Mouse (Mus musculus) myocyte (in vitro differentiated cells): ENCODE measurements around the gene Vtn.

Experiments used
- CEBPB ChIP-seq: IDR thresholded peaks from 2 replicates; pipeline ENCODE4 v1.6.1; 2011; ENCODE audit warnings: mild to moderate bottlenecking, moderate library complexity; ENCODE audit not compliant: poor library complexity, insufficient read depth, severe bottlenecking
- E2F4 ChIP-seq: IDR thresholded peaks from one replicate; pipeline ENCODE4 v1.6.1; 2011; ENCODE audit warnings: mild to moderate bottlenecking, control low read depth, moderate library complexity; ENCODE audit not compliant: insufficient read depth
- MAX ChIP-seq: IDR thresholded peaks from one replicate; pipeline ENCODE4 v1.6.1; 2011; ENCODE audit warnings: low read depth, mild to moderate bottlenecking, control low read depth
- MYOD1 ChIP-seq, 3 experiments: IDR thresholded peaks; one replicate each; pipeline ENCODE4 v1.6.1; 2011; ENCODE audit warnings: control low read depth in 2 of 3, low read depth in 2 of 3, mild to moderate bottlenecking in 2 of 3, moderate library complexity in 1 of 3; ENCODE audit not compliant: insufficient read length in 2 of 3, control insufficient read depth in 1 of 3
- MYOG ChIP-seq, 3 experiments: IDR thresholded peaks; one replicate each; pipeline ENCODE4 v1.6.1; 2011; ENCODE audit warnings: control low read depth in 2 of 3, low read depth in 2 of 3, mild to moderate bottlenecking in 2 of 3; ENCODE audit not compliant: insufficient read length in 2 of 3, control insufficient read depth in 1 of 3, insufficient read depth in 1 of 3
- POLR2A ChIP-seq: IDR thresholded peaks from one replicate; pipeline ENCODE4 v1.6.1; 2011; ENCODE audit warnings: low read depth, mild to moderate bottlenecking, control low read depth, moderate library complexity; ENCODE audit not compliant: insufficient read length
- POLR2AphosphoS2 ChIP-seq: IDR thresholded peaks from one replicate; pipeline ENCODE4 v1.6.1; 2011; ENCODE audit warnings: low read depth, control low read depth; ENCODE audit not compliant: insufficient read length
- REST ChIP-seq: IDR thresholded peaks from one replicate; pipeline ENCODE4 v1.6.1; 2011; ENCODE audit warnings: mild to moderate bottlenecking, control low read depth, moderate library complexity; ENCODE audit not compliant: insufficient read depth, insufficient read length
- SRF ChIP-seq: IDR thresholded peaks from one replicate; pipeline ENCODE4 v1.6.1; 2011; ENCODE audit warnings: low read depth; ENCODE audit not compliant: control insufficient read depth, insufficient read length
- TCF12 ChIP-seq: IDR thresholded peaks from one replicate; pipeline ENCODE4 v1.6.1; 2011; ENCODE audit warnings: mild to moderate bottlenecking, control low read depth; ENCODE audit not compliant: poor library complexity, insufficient read depth, severe bottlenecking
- TCF3 ChIP-seq: IDR thresholded peaks from one replicate; pipeline ENCODE4 v1.6.1; 2011; ENCODE audit warnings: low read depth, control low read depth; ENCODE audit not compliant: insufficient read length
- USF1 ChIP-seq: IDR thresholded peaks from one replicate; pipeline ENCODE4 v1.6.1; 2011; ENCODE audit warnings: low read depth, mild to moderate bottlenecking, control low read depth, moderate library complexity

DNA sequence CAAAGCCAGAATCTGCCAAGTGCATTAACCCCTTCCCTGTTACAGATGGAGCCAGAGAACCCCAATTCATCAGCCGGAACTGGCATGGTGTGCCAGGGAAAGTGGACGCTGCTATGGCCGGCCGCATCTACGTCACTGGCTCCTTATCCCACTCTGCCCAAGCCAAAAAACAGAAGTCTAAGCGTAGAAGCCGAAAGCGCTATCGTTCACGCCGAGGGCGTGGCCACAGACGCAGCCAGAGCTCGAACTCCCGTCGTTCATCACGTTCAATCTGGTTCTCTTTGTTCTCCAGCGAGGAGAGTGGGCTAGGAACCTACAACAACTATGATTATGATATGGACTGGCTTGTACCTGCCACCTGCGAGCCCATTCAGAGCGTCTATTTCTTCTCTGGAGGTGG, 2.6 kb downstream of the Vtn start:
- TF ChIP-seq POLR2AphosphoS2 (no peak), POLR2A (no peak), E2F4 (no peak), MYOD1 (IDR thresholded peaks at IDR 0.05; ENCODE audit: control insufficient read depth in 1 of 3, insufficient read length in 2 of 3, low read depth in 2 of 3) (no peak), TCF12 (no peak), CEBPB (no peak), USF1 (no peak), REST (no peak), MAX (no peak), MYOG (IDR thresholded peaks at IDR 0.05; ENCODE audit: control insufficient read depth in 1 of 3, insufficient read depth in 1 of 3, insufficient read length in 2 of 3, low read depth in 2 of 3) (no peak), SRF (no peak), TCF3 (no peak)
